Mouse (Mus musculus): ENCODE measurements around the gene Stk39. TPM values are rescaled to one million over a fixed set of nuclear protein-coding genes. Genes with fewer than 3 reads are reported as not detected.

The Stk39 gene
- total RNA-seq, 2 experiments from 2014 or later: 95.6 to 106 TPM

DNA sequence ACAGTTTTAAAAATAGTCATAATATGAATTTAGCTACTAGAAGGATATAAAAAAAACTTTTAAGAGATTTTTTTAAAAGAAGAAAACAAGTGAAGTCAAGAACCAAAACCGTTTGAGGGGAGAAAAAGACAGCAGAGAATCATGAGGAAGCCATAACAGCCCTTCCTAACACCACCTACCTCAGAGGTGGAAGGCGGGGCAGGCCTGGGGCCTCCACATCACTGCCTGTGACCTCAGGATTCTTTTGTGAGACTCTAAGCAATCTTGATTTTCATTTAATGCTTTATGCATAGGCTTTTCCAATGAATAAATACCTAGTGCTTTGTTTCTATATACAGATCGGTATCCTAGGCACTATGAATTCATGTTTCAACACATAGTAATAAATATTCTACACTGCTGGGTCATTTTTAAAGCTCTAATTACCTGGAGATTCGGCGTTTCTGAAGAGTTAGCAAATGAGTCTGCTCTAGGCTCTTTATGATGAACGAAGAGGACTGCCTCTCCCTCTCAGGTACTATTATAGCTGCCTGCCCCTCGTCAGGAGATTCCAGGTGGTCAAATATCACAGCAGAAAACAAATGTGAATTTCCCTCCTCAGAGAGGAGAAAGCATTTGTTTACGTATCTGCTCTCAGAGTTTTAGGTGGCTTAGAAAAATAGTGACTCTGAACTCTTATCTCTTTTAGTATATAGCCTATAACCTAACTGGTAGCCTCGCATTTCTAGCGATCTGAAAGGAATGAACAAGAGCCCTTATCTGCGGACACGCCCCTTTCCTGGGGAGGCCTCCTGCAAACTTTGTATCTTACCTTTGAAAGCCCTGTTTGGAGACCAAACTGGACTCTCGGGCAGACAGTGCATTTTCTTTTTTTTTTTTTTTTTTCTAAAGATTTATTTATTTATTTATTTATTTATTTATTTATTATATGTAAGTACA is 78.2 kb downstream of the Stk39 start:
- intact Hi-C loops (cut with DNase I): no loop called here
- DNase-seq: no peak

DNA sequence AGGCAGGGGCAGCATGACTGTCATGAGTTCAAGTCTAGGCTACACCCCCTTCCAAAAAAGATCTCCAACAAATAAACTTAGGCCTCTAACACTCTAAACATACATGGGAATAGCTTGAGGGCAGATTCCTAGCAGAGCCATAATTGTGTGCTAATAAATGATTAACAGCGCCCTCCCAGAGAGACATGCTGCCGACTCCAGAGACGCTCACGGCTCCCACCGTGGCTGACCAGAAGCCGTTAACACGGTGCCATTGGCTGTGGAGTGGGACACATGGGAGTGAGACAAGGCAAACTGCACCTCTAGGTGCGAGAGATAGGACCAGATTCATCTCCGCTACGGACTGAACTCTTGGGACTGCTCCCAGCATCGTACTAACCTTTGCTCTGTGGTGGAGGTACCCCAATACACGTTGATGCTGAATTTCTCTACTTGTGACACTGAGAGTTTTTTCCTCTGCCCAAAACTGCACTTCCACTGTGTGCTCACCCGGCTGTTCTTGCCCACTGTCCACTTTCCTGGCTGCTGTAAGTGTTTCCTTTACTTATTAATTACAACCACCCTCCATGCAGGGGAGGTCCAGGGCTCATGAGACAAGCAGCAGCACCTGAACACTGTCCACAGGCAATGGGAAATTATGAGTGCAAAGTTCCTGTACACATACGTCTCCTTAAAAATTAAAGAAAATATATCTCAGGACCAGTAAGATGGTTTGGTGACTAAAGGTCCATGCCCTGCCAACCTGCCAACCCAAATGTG is 84.1 kb downstream of the Stk39 start:
- DNase-seq: no peak
- intact Hi-C loops (cut with DNase I): no loop called here

DNA sequence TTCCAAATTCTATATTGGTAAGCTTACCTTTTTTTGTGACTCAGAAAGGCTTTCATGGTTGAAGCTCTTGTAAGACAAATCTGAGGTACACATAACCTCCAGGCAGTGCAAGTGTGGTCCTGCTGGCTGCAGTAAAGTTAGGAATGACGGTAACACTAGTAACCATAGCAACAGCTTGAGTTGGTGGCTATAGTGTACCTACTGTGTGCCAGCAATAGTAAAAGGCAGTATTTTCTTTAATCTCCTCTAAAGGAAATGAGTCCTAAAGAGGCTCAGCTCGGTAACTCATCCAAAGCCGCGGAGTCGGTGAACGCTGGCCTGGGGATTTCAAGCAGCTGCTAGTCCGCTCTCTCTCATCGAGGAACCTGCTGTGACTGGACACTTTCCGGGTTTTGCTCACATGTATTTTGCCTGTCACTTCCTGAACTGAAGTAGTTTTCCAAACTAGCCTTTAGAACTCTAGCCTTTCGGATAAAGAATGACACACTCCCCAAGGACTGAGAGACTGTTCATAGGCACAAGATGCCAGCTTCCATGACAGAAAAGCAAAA is 85.7 kb downstream of the Stk39 start:
- no peak for DNase-seq
- intact Hi-C loops (cut with DNase I): no loop called here

DNA sequence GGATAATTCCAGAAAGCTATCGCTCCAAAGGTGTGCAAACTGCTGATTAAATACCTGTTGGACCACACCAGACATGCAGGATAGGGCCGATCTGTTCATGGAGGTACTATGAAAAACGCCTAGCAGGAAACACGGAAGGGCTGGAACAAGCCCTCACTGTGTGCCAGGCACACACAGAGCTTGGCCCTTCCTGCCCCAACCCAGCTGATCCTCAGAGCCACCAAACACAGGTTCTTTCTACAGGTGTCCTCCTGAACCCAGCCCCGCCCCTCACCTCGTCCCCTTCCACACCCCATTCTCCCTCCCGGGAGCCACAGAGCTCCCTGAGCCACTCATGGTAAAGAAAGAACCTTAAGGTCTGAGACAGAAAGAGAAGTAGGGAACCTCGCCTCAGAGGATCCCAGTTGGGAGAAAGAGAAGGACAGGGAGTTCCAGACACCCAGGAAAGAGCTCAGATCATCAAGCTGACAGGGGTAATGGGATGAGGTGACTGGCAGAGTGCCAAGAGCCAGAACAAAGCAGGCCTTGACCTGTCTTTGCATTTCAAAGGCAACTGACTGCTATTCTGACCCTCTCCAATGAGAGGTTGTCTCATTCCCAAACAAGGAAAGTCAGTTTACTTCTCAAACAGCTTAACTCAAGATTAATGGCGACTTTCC is 86.3 kb downstream of the Stk39 start:
- no peak for DNase-seq
- intact Hi-C loops (cut with DNase I): no loop called here

DNA sequence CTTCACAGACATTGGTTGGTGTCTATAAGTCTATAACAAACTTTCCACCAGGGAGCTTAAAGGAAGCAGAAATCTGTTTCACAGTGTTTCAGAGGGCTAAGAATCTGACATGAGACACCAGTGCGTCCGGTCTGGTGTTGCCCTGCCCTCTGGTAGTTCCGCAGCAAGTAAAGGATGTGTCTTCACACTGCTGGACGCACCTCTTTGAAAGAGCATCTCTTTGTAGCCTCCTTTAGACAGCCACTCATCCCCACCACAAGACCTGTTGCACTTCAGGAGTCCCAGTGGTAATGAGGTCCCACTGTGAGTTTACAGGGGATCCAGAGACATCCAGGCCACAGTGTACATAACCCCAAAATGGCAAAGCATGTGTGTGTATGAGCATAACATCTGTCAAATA is 88.1 kb downstream of the Stk39 start:
- no peak for DNase-seq
- intact Hi-C loops (cut with DNase I): no loop called here

DNA sequence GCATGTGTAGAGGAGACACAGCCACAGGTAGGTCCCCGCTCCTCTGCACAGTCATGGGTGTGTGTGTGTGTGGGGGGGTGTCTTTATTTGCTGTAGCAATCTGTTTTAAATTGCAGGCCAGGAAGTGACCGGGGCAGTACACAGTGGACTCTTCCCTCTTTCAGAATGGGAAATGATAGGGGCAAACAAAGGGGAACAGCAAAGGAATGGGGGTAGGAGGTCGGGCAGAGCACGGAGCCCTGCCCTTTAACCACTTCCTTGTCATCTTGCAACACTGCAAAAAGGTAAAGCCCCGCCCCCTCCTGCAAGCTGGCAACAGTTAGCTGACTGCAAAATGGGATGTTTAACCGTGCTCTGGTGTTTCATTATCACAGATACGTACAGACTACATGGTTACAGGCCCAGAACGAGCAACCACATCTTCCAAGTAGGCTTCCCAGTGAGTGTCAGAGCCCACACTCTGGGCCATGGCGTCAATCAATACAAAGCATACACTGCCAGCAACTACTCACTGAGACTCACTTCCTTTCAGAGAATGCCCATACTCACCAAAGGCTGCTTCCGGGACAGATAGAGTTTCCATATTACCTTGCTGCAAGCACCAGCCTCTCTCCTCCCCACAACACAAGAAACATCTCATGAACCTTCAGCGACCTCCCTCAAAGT is 89.5 kb downstream of the Stk39 start:
- DNase-seq: no peak
- intact Hi-C loops (cut with DNase I): no loop called here

DNA sequence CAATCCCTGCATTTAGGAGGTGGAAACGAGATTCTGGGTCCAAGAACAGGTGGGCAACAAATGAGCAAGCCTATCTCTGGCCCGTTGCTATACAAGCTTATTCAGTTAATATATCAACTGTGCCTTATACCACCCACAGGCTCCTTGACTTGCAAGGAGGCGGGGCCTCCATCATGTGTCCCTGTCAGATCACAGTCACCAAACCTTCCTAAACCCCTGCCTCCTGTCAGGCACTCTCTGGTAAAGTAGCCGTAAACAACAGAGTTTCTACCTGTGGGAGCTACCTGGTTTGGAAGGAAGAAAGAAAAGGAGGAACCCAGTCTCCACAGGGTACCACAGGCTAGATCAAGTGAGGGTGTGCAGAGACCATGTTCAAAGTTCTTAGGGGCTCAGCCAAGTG is 90.2 kb downstream of the Stk39 start:
- intact Hi-C loops (cut with DNase I): no loop called here
- no peak for DNase-seq

DNA sequence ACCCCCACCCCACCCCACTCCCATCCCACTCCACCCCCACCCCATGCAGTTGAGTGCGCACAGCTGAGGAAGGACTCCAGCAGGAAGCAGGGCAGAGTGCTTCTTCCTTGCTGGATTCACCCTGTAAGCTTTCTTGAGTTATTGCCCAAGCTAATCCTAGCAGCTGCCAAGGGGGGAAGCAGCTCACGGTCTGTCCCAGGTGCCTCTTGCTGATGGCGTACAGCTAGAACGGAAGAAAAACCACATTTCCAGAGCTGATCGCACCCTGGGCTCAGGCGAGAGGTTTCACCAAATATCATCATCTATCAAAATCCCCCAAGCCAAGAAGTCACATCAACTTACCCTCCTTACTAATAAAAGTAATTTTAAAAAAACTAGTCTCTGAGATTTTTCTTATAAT is 90.9 kb downstream of the Stk39 start:
- intact Hi-C loops (cut with DNase I): no loop called here
- no peak for DNase-seq

DNA sequence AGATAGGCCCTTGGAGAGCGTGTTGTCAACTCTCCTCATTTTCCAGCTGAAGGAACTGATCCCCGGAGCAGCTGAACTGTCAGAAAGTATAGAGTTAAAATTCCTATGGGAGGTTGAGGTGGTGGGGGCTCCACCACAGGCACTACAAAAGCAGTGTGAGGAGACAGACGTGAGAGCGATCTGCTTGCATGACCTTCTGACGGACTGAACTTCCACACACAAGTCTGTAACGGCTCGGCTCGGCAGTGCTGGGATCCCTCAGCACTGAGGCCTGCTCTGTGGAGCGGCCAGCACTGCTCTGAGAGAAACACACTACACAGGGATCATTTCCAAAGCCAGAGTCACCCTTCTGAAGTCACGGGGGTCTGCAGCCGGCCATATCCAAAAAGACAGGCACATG is 92.4 kb downstream of the Stk39 start:
- intact Hi-C loops (cut with DNase I): loop anchor here (5.0 kb wide), 2 partner anchors 53 to 88 kb away; no protein-coding TSS in a partner anchor

DNA sequence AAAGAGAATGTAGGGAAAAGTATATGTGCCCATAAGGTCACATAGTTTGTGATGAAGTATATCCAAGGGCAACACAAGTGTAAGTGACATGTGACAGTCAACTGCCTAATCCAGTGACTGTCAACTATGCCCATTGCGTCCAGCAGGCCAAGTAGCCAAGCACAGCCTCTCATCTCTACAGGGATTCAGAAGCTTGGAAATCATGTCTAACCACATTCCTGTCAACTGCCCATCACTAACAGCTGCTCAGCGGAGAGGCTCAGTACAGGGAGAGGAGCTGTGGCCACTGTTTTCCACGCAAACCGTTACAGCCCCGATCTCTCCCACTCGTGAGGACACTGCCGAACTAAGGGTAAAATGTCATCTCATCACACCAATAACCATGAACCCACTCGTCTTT is 93.7 kb downstream of the Stk39 start:
- peak in 1 of 2 experiments; percentile 69 for DNase-seq
- intact Hi-C loops (cut with DNase I): loop anchor here (5.0 kb wide), 2 partner anchors 54 to 89 kb away; no protein-coding TSS in a partner anchor

More for the DNA sequence above, 92.4 kb downstream of the Stk39 start:
- peak in 1 of 2 experiments; percentile 15 for DNase-seq

DNA sequence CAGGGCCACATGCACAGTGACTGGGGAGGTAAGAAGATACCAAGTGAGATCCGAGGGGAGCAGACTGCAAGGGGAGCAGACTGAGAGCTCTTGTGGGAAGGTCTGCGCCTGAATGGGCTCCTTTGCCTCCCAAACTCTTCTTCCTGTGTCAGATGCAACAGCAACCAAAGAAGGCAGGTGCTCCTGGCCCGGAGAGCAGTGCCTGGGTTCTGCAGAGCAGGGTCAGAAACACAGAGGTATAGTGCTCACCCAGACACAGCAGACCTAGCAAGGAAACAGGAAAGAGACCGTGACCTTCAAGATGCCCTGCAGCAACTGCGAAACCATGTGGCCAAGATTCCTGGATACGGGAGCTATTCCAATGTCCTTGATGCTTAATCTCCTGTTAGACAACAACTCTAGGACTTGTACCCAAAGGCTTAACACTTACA is 94.8 kb downstream of the Stk39 start:
- intact Hi-C loops (cut with DNase I): loop anchor here (5.0 kb wide), 2 partner anchors 55 to 90 kb away; no protein-coding TSS in a partner anchor

DNA sequence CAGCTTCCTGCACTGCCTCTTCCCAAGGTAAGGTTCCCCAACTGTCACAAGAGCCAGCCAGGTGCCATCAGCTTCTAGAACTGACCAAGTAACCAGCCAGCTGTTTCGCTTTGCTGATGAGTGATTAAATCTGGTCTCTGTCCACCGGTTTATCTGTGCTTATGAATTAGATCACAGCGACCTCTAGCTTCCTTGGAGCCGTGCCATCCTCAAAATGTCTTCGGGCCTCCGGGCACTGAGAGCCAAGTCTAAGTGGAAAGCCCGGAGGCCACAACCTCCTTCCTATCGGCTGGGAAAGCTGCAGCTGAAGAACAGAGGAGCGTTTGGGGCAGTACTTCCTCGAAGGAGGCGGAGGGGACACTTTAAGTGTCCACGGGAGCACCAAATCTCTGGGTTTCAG is 95.4 kb downstream of the Stk39 start:
- DNase-seq: peak; percentile 69 to 80
- intact Hi-C loops (cut with DNase I): loop anchor here (5.0 kb wide), 2 partner anchors 56 to 91 kb away; no protein-coding TSS in a partner anchor

More for the DNA sequence above, 94.8 kb downstream of the Stk39 start:
- peak in 1 of 2 experiments; percentile 28 for DNase-seq

DNA sequence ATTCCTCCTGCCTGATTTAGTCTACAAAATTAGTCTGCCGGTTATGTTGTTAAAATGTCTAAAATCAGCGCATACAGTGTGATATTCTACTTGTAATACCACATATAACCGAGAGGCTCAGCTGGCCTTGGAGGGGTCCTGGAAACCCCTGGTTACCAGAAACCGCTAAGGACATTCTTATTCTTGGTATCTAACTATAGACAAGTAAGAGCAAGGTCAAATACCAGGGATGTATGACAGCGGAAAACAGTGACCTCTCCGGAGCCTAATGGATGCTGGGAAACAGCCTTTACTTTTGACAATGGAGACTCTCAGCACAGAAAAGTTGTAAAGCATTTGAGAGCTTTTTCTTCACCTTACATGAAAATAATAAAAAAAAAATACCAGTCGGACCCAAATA is 97.9 kb downstream of the Stk39 start:
- intact Hi-C loops (cut with DNase I): no loop called here
- DNase-seq: no peak

DNA sequence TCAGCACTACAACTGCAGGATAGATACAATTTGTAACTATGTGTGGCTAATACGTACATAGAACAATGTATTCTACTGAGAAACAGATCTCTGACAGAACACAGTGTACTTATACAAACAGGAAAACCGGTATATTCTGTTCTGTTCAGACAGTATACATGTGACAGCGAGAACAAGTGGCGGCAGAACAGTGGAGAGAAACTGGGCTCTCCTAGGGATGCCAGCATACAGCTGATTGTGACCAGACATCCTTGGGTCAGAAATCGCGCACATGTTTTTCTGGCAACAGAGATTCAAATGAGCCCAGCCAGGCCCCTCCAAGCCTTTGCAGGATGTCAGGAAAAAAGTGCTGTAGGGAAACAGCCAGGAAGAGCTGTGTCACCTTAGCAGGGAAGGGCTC is 100.2 kb downstream of the Stk39 start:
- intact Hi-C loops (cut with DNase I): no loop called here

DNA sequence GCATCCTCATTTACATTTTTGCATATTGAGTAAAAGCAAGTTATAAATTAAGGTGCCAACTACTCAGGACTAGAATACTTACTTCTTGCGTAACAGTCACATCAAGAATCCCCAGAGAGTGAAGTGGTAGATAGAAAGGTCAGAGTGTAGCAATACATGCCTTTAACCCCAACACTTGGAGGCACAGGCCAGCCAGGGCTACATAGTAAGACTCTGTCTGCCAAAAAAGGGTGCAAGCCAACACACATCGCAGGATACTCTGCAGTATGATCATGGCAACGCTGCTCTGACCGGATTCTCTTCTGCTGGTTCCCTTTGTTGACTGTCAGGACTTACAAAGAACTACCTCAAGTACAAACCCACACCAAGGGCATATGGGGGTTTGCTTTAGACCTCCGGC is 101.7 kb downstream of the Stk39 start:
- no peak for DNase-seq
- intact Hi-C loops (cut with DNase I): no loop called here

More for the DNA sequence above, 100.2 kb downstream of the Stk39 start:
- no peak for DNase-seq

DNA sequence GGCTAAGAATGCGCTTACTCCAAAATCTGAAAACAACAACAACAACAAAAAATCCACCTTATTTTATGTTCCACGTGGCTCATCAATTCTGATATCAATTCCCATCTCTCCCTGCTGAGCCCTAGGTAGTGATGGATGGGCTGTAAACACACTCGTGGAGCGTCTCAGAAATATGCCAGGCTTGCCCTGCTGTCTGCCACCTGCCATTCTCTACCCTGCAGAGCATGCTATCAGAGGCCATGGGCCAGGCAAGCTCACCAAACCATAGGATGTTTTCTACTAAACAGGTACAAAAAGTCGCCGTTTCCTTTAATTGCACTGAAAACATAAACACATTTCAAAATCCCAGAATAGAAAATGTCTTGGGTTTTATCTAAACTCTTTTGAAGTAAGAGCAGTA is 103.0 kb downstream of the Stk39 start:
- intact Hi-C loops (cut with DNase I): no loop called here
- no peak for DNase-seq

DNA sequence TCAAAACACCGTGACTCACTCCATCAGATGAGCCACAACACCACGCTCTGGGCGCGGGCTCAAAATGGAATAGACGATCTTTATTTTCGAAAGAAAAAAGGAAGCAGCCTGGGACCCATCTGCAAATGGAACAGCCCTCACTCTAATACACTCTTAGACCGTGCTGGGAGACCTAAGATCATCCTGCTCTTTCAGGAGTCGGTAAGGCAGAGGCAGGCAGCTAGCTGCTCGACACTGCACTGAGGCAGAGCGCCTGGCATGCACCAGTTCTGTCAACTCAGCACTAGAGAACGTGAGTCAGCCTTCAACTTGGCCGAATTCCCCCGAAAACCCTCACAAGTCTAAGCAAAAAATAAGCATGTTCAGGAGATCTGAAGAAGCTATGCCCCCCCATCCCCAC is 104.1 kb downstream of the Stk39 start:
- intact Hi-C loops (cut with DNase I): no loop called here
- DNase-seq: no peak

DNA sequence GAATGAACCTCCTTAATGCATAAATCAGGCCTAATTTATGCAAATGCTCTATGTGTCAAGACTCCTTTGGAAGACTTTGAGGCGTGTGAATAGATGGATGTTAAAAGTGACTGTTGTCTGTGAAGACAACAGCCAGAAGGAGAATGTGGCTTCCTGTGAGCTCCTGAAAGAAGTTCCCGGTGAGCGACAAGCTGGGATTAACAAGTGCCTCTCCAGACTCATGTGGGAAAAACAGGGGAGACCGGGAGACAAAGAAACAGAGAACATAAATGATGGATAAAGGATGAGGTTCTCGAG is 105.2 kb downstream of the Stk39 start:
- DNase-seq: no peak
- intact Hi-C loops (cut with DNase I): no loop called here

DNA sequence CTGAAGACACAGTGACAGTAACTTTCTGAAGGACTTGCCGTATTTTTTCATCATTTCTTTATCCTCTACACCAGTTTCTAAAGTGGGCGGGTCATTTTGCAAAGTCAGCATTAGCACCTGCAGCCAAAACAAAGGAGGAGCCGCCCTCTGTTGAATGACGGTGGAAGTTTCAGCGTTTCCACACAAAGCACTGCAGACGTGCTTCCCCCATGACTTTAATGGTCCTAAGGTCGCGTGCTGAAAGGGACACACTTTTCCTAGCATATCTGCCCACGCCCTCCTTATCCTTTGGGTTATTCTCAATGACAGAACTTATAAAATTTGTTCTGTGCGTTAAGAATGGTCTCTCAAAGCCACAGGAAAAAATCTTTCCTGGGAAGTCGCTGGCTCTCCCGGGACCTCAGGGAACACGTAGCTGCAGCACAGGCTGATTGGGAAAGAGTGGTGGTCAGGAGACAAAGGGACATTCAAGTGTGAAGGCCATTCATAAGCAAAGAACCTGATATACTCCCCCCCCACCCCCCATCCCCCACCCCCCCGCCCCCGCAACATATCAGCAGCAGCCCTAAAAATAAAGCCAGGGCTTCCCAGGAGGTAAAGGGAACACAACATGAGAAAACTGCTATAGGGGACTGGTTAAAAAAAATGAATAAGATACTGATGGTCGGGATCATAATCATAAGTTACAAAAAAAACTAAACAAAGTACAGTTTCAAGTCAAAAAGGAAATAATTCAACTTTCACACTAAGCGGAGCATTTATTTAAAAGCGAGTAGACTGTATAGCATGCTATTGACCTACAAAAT is 105.8 kb downstream of the Stk39 start:
- intact Hi-C loops (cut with DNase I): no loop called here
- no peak for DNase-seq
